In genomic region chr1:43045204-43045982, GRCm38 (mm10) we compare ENCODE assay signal across 17 mouse cellular contexts. TPM values are rescaled to one million over a fixed set of nuclear protein-coding genes. Genes with fewer than 3 reads are reported as not detected.
DNase-seq lines count a peak whose midpoint lies in the region; ATAC-seq and TF ChIP-seq lines count a peak whose summit lies in the region.
"Had no signal": no experiment of that assay in that cellular context is flagged by ENCODE, and none has a peak within 500 bp of the region (broad histone marks: within the 10 kb centered on the region; RNA-seq: fewer than 3 reads in every experiment).

No protein-coding gene starts in this region.

- no peak overlapping the region for H3K4me2 ChIP-seq in hindbrain, embryonic 12.5 days (replicated peaks)
- H3K4me2 ChIP-seq in hindbrain, embryonic 11.5 days (replicated peaks; ENCODE audit: low read depth, low read length): no peak overlapping the region
- H3K4me2 ChIP-seq: midbrain, embryonic 12.5 days had no signal

- DNase-seq in hindbrain, embryonic 11.5 days (ENCODE audit: low spot score): no peak
- DNase-seq in brain, embryonic 14.5 days (ENCODE audit: low read depth): peak; percentile 79
- DNase-seq in forelimb bud, embryonic 11.5 days (ENCODE audit: low read depth, low spot score): peak; percentile 36
- DNase-seq in kidney, postnatal 14 days: peak; percentile 10
- no peak for DNase-seq in heart, postnatal 25 days (ENCODE audit: low spot score)
- DNase-seq in Muller cell, postnatal 12 days (ENCODE audit: inconsistent ontology term): no peak
- DNase-seq: adrenal gland, postnatal 25 days; B cell, adult 2 months; cerebellum, postnatal 14 days; heart, adult 18-20 months; heart, postnatal 10 days; lung, postnatal 14 days; right cerebral cortex, postnatal 14 days had no signal

- TF ChIP-seq CTCF in brain, embryonic 14.5 days (IDR thresholded peaks at IDR 0.05; ENCODE audit: borderline replicate concordance, extremely low read depth, insufficient read depth, insufficient read length): no peak

- ATAC-seq in hindbrain, embryonic 12.5 days (ENCODE audit: low FRiP score): peak; percentile 14; the same call in 1 of the 2 replicates
- no peak for ATAC-seq in hindbrain, embryonic 11.5 days (ENCODE audit: low FRiP score)
- no peak for ATAC-seq in monocyte, adult 5-6 weeks (replicated peaks; ENCODE audit: insufficient number of reproducible peaks, low FRiP score, low TSS enrichment, poor library complexity, severe bottlenecking)

- 68% methylated on average over 14 of the region's 14 CpGs for WGBS in hindbrain, embryonic 12.5 days
- 74% methylated on average over 14 of the region's 14 CpGs for WGBS in hindbrain, embryonic 11.5 days

- peak overlapping the region; percentile 57; the same call in 1 of the 2 replicates for H3K27ac ChIP-seq in hindbrain, embryonic 12.5 days
- H3K27ac ChIP-seq in hindbrain, embryonic 11.5 days (ENCODE audit: low read depth, low read length): no peak overlapping the region
- H3K27ac ChIP-seq: liver, embryonic 14.5 days; midbrain, embryonic 12.5 days had no signal

- no peak for TF ChIP-seq POLR2A in brain, embryonic 14.5 days (IDR thresholded peaks at IDR 0.05; ENCODE audit: borderline replicate concordance, extremely low read depth, insufficient read depth, insufficient read length, poor library complexity, severe bottlenecking)

- peaks cover 13% of the 10 kb centered on the region for H3K4me1 ChIP-seq in hindbrain, embryonic 12.5 days
- H3K4me1 ChIP-seq in hindbrain, embryonic 11.5 days (replicated peaks; ENCODE audit: control insufficient read depth, insufficient read depth, low read length): no peaks in the 10 kb centered on the region
- H3K4me1 ChIP-seq: midbrain, embryonic 12.5 days had no signal

- H3K9ac ChIP-seq in hindbrain, embryonic 12.5 days: no peak overlapping the region
- H3K9ac ChIP-seq in hindbrain, embryonic 11.5 days (ENCODE audit: low read depth, low read length): no peak overlapping the region
- H3K9ac ChIP-seq: liver, embryonic 14.5 days; midbrain, embryonic 12.5 days had no signal

- peaks cover 9% of the 10 kb centered on the region; the same call in 1 of the 2 replicates for H3K36me3 ChIP-seq in hindbrain, embryonic 12.5 days
- H3K36me3 ChIP-seq in hindbrain, embryonic 11.5 days (ENCODE audit: control insufficient read depth, insufficient read depth, low read length): no peaks in the 10 kb centered on the region

- H3K27me3 ChIP-seq in hindbrain, embryonic 12.5 days: no peaks in the 10 kb centered on the region
- no peaks in the 10 kb centered on the region for H3K27me3 ChIP-seq in hindbrain, embryonic 11.5 days (ENCODE audit: control insufficient read depth, insufficient read depth, low read length)
- H3K27me3 ChIP-seq: midbrain, embryonic 12.5 days had no signal

- intact Hi-C loops in heart, postnatal 25 days (cut with DNase I): no loop called here

- no peaks in the 10 kb centered on the region for H3K9me3 ChIP-seq in hindbrain, embryonic 12.5 days (replicated peaks)
- no peaks in the 10 kb centered on the region for H3K9me3 ChIP-seq in hindbrain, embryonic 11.5 days (ENCODE audit: control insufficient read depth, low read length)
- H3K9me3 ChIP-seq: midbrain, embryonic 12.5 days had no signal

- H3K4me3 ChIP-seq in hindbrain, embryonic 12.5 days: no peak overlapping the region
- no peak overlapping the region for H3K4me3 ChIP-seq in hindbrain, embryonic 11.5 days (ENCODE audit: low read depth, low read length)
- H3K4me3 ChIP-seq: midbrain, embryonic 12.5 days had no signal

RNA-seq across cellular contexts. Expression of gene Tgfbrap1, which starts 53.0 kb away (rescaled TPM):
- 16.9 and 17.2 TPM in 2 replicates for polyA plus RNA-seq in hindbrain, embryonic 12.5 days (2016; fragmentation: Nextera tagmentation; extraction: Ambion mirVana)
- 15.1 and 17.2 TPM in 2 replicates for polyA plus RNA-seq in hindbrain, embryonic 11.5 days (2014; fragmentation: Nextera tagmentation; extraction: Ambion mirVana)
- 30.4 and 36.0 TPM in 2 replicates for polyA plus RNA-seq in brain, embryonic 14.5 days (2012; rRNA removed)
- total RNA-seq in heart, postnatal 25 days (2021): 10 to 100 TPM; 12.9 to 13.2 TPM
- 15.7 to 28.4 TPM (median 25.9 TPM) in 3 replicates for total RNA-seq in monocyte, adult 5-6 weeks (2017)

RNA-seq across cellular contexts. Expression of gene AI597479, which starts 53.1 kb away (rescaled TPM):
- 46.3 and 46.7 TPM in 2 replicates for polyA plus RNA-seq in hindbrain, embryonic 12.5 days (2016; fragmentation: Nextera tagmentation; extraction: Ambion mirVana)
- polyA plus RNA-seq in hindbrain, embryonic 11.5 days (2014; fragmentation: Nextera tagmentation; extraction: Ambion mirVana): 39.3 and 44.5 TPM in 2 replicates
- polyA plus RNA-seq in brain, embryonic 14.5 days (2012; rRNA removed): 32.3 and 33.8 TPM in 2 replicates
- total RNA-seq in heart, postnatal 25 days (2021): 10 to 100 TPM; 18.6 to 19.5 TPM
- total RNA-seq in monocyte, adult 5-6 weeks (2017): 10.1 to 14.1 TPM (median 11.9 TPM) in 3 replicates

Comparison
In these comparisons a context has a peak if more than half of its experiments do, and no peak if none do; other contexts are left out.
1. DNase-seq: peak in brain, embryonic 14.5 days (single experiment), forelimb bud, embryonic 11.5 days (single experiment) and kidney, postnatal 14 days (single experiment); none in hindbrain, embryonic 11.5 days (single experiment), heart, postnatal 25 days (single experiment) and Muller cell, postnatal 12 days (single experiment).